Mouse (Mus musculus) sigmoid colon, adult 10 weeks (tissue): ENCODE measurements around the gene Gm47289. TPM values are rescaled to one million over a fixed set of nuclear protein-coding genes. Genes with fewer than 3 reads are reported as not detected.

Experiments
- polyA plus RNA-seq: library from polyadenylated mRNA; stranded (reverse); fragments of 350-450 nt; fragmentation: Illumina TruSeq; extraction: RNeasy Lipid Tissue Mini Kit (QIAGEN cat#74804); gene quantifications from one replicate; pipeline ENCODE4 v1.2.3, GENCODE M21; 2014; ENCODE audit warnings: low read depth, low replicate concordance

Gene Gm47289
- not detected for polyA plus RNA-seq

DNA sequence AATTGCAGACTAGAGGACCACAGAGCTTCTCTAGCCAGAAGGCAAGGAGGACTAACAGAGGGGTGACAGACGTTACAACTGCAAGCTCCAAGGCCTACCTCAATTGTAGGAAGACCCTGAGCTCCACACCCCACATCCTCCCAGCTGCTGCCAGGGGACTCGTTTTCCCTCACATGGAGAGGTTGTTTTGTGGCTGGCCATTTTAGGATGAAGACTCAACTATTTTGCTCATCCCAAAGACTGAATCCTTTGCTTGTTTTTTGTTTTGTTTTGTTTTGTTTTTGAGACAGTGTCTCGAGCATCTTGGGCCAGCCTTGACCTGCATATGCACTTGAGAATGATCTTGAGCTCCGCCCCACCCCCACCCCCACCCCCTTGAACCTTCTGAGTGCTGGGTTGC lies at the start of gene Gm47289:
Gm47289 (plus strand) TSS at position 301 of the 400 bp plus-strand sequence.

DNA sequence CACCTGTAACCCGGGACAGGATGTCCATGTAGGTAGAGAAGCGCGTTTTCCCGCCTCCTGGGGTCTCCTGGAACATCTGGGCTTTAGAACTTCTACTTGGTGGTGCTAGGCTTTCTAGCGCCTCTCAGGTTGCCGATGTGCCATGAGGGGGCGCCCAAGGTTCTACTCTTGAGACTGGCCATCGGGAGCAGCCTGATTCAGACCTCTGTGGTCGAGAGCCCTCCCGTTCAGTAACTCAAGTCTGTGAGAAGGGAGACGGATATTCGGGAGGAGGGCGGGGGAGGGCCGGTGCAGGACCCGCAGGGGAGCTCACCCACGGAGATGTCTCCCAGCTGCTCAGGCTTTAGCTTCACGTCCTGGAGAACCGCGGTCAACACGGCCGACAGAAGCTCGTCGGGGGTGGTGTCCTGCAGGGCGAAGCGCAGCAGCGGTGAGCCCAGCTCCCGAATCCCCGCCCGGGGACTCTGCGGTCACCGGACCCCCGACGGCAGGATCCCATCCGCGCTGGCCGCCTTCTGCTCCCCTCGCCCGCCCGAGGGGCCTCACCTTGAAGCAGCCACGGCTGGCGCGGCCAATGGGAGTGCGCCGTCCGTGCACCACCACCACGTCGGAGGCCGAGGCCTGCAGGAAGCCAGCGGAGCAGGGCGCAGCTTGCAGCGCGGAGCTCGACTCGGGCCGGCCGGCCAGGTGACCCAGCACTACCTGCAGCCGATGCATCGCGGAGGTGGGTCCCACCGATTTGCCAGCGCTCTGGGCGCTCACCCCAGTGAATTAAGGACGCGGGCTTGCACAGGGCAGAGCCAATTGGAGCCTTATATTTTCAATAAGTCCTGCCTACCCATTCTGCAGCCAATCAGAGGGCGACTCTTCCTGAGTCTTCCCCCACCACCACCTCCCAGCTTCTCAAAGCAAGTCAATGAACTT lies 2.4 kb upstream of the Gm47289 start, which contains the start of gene Acaa1b:
Acaa1b (minus strand) TSS at position 816 of the 924 bp plus-strand sequence.

DNA sequence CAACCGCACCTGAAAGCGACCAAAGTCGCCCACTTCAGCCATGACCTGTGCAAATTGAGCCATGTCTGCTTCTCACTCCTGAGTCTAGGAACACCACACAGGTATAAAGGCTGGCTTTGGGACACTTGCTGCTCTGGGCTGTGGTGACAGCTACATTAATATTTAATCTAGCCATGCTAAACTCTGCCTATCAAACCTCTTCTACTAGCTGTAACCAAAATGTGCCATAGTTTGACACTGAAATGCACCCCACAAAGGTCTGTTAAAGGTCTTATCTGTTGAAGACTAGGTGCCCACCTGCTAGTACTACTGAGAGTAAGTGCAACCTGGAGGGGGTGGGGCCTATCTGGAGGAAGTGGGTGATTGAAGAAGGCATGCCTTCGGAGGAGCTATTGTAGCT lies 50.0 kb downstream of the Gm47289 start, which contains the start of gene Slc22a13:
Slc22a13 (minus strand) TSS at position 101 of the 400 bp plus-strand sequence.

Other genes starting within 250 kb of the Gm47289 start
- 33.7 TPM for gene Ctdspl, start 232.7 kb upstream of the Gm47289 start, polyA plus RNA-seq
- 3.2 TPM for gene Vill, start 106.4 kb upstream of the Gm47289 start, polyA plus RNA-seq
- gene Plcd1, start 65.7 kb upstream of the Gm47289 start, polyA plus RNA-seq: 1.1 TPM
- gene Dlec1, start 56.7 kb upstream of the Gm47289 start, polyA plus RNA-seq: 0.16 TPM
- gene Acaa1b, start 2.1 kb upstream of the Gm47289 start, polyA plus RNA-seq: not detected
- gene Slc22a13, start 49.9 kb downstream of the Gm47289 start, polyA plus RNA-seq: not detected
- gene Oxsr1, start 163.3 kb downstream of the Gm47289 start, polyA plus RNA-seq: 57.5 TPM
- 7.2 TPM for gene Acaa1a, start 180.5 kb downstream of the Gm47289 start, polyA plus RNA-seq
- 8.8 TPM for gene Myd88, start 182.2 kb downstream of the Gm47289 start, polyA plus RNA-seq
- gene Xylb, start 198.2 kb downstream of the Gm47289 start, polyA plus RNA-seq: 3.6 TPM
- gene Slc22a14, start 206.4 kb downstream of the Gm47289 start, polyA plus RNA-seq: not detected
- 1.1 TPM for gene Acvr2b, start 243.0 kb downstream of the Gm47289 start, polyA plus RNA-seq